Mouse (Mus musculus): Measurements from ENCODE around the gene Krtap19-2. TPM values are rescaled to one million over a fixed set of nuclear protein-coding genes. Genes with fewer than 3 reads are reported as not detected.
A peak's percentile ranks its signal among the peaks of the same experiment; 100 is the strongest.

Krtap19-2 gene
- total and polyA plus RNA-seq, 3 experiments, result not detected

DNA sequence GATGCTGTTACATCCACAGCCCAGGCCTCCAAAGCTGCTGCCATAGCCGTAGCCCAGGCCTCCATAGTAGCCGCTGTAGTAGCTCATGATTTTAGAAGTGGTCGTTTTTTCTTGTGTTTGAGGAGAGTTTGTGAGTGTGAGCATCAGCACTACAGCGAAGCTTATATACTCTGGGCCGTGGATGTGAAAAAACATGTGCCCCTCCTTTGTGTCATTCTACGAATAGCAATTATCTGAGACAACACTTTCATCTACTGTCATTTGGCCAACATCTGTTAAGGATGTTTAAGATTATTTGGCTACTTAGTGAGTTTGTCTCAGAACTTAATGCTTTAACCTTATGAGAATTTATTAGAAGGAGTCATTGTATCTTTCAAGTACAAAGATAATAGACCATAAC is 4.8 kb downstream of the Krtap19-2 start, which contains the start of gene Krtap19-1:
Krtap19-1 (minus strand) TSS at position 101 of the 400 bp plus-strand sequence.
- H3K4me1 ChIP-seq (ENCODE audit: control insufficient read depth in 1 of 2, insufficient read depth in 2 of 2, low read length in 2 of 2), result no peaks in the 10 kb centered on the region
- H3K36me3 ChIP-seq (ENCODE audit: control insufficient read depth in 1 of 2, insufficient read depth in 2 of 2, low read length in 2 of 2), result no peaks in the 10 kb centered on the region
- no peak within 1 kb of the TSS for H3K4me3 ChIP-seq (ENCODE audit: control insufficient read depth in 1 of 2, insufficient read depth in 1 of 2, low read depth in 2 of 2, low read length in 2 of 2)
- no peaks in the 10 kb centered on the region for H3K79me2 ChIP-seq (ENCODE audit: control insufficient read depth, insufficient read depth, low read length, poor library complexity)
- H3K9ac ChIP-seq (ENCODE audit: control insufficient read depth, low read depth, low read length, poor library complexity, severe bottlenecking), result no peak within 1 kb of the TSS
- no peak for DNase-seq (ENCODE audit: low read depth, low spot score)
- H3K9me3 ChIP-seq (replicated peaks; ENCODE audit: insufficient read depth, low read length), result no peaks in the 10 kb centered on the region
- H3K27me3 ChIP-seq (ENCODE audit: control insufficient read depth in 1 of 2, insufficient read depth in 2 of 2, low read length in 2 of 2), result no peaks in the 10 kb centered on the region
- H3K27ac ChIP-seq (ENCODE audit: control insufficient read depth, low read depth, low read length), result no peak within 1 kb of the TSS
- TF ChIP-seq MYC (IDR thresholded peaks at IDR 0.05; ENCODE audit: low read depth, low read length) (no peak), MAFK (IDR thresholded peaks at IDR 0.05; ENCODE audit: borderline replicate concordance, low read depth, low read length) (no peak), MAZ (IDR thresholded peaks at IDR 0.05; ENCODE audit: low read depth, low read length) (no peak)

DNA sequence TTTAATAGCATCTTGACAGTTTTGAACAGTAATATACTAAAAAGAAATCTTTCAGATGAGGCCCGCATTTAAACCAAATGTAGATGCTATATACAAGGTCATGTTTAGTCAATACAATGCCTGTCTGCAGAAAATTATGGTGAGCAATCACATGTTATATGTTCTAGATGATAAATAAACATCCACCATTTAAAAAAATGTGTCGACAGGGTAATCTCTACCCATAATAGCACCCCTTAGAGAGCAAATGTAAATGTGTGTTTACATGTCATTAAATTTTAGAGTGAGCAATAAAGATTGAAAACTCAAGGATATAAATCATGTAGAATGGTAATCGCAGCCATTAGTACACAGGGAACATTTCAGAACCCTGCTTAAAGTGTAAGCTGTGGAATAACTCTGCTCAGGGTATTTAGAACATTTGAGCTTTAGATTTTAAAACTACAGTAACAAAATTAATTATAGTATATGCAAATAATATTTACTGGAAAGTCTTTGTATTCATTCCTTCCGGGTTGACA is 9.1 kb downstream of the Krtap19-2 start:
- H3K4me3 ChIP-seq (ENCODE audit: control insufficient read depth in 1 of 2, insufficient read depth in 1 of 2, low read depth in 2 of 2, low read length in 2 of 2), result no peak overlapping the region
- no peaks in the 10 kb centered on the region for H3K9me3 ChIP-seq (replicated peaks; ENCODE audit: insufficient read depth, low read length)
- no peak overlapping the region for H3K27ac ChIP-seq (ENCODE audit: control insufficient read depth, low read depth, low read length)
- no peak for DNase-seq (ENCODE audit: low read depth, low spot score)
- H3K27me3 ChIP-seq (ENCODE audit: control insufficient read depth in 1 of 2, insufficient read depth in 2 of 2, low read length in 2 of 2), result no peaks in the 10 kb centered on the region
- no peaks in the 10 kb centered on the region for H3K36me3 ChIP-seq (ENCODE audit: control insufficient read depth in 1 of 2, insufficient read depth in 2 of 2, low read length in 2 of 2)
- no peak overlapping the region for H3K9ac ChIP-seq (ENCODE audit: control insufficient read depth, low read depth, low read length, poor library complexity, severe bottlenecking)
- H3K4me1 ChIP-seq (ENCODE audit: control insufficient read depth in 1 of 2, insufficient read depth in 2 of 2, low read length in 2 of 2), result no peaks in the 10 kb centered on the region
- H3K79me2 ChIP-seq (ENCODE audit: control insufficient read depth, insufficient read depth, low read length, poor library complexity), result no peaks in the 10 kb centered on the region
- TF ChIP-seq ELF1 (IDR thresholded peaks at IDR 0.05; ENCODE audit: low read depth, low read length), result no peak

DNA sequence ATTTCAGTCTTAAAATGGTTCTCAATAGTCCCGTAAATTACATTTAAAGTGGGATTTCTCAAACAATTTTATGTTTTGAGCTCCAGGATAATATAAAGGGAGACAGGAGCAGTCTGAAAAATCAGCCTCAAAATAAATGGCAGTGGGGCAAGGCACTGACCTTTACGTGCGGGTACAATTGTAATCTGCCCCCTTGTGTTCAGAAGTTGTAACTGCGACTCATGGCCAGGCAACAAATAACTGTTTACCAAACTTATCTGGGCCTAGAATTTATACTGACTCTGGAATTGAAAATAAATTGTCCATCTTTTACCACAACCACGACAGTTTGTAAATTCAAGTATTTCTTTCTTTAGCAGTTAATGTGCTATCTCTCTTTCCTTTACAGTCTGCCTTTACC is 22.6 kb downstream of the Krtap19-2 start:
- Histone ChIP-seq H3K9me3 (replicated peaks; ENCODE audit: insufficient read depth, low read length) (no peaks in the 10 kb centered on the region), H3K4me1 (ENCODE audit: control insufficient read depth in 1 of 2, insufficient read depth in 2 of 2, low read length in 2 of 2) (no peaks in the 10 kb centered on the region), H3K27ac (ENCODE audit: control insufficient read depth, low read depth, low read length) (no peak overlapping the region), H3K9ac (ENCODE audit: control insufficient read depth, low read depth, low read length, poor library complexity, severe bottlenecking) (no peak overlapping the region), H3K36me3 (ENCODE audit: control insufficient read depth in 1 of 2, insufficient read depth in 2 of 2, low read length in 2 of 2) (no peaks in the 10 kb centered on the region), H3K79me2 (ENCODE audit: control insufficient read depth, insufficient read depth, low read length, poor library complexity) (no peaks in the 10 kb centered on the region), H3K4me3 (ENCODE audit: control insufficient read depth in 1 of 2, insufficient read depth in 1 of 2, low read depth in 2 of 2, low read length in 2 of 2) (no peak overlapping the region), H3K27me3 (ENCODE audit: control insufficient read depth in 1 of 2, insufficient read depth in 2 of 2, low read length in 2 of 2) (no peaks in the 10 kb centered on the region)
- TF ChIP-seq CTCF (IDR thresholded peaks at IDR 0.05 in 2 of 3, conservative IDR thresholded peaks at IDR 0.05 in 1 of 3; ENCODE audit: control insufficient read depth in 1 of 3, insufficient read depth in 1 of 3, low read depth in 2 of 3, low read length in 3 of 3, poor library complexity in 1 of 3, severe bottlenecking in 1 of 3) (peak; percentile 50 to 64 (median 55)), ZC3H11A (IDR thresholded peaks at IDR 0.05; ENCODE audit: low read depth, low read length) (0 out of 2 replicates have a peak, but pooled peaks have one; percentile 25), MAX (IDR thresholded peaks at IDR 0.05; ENCODE audit: low read length) (no peak), ZKSCAN1 (IDR thresholded peaks at IDR 0.05; ENCODE audit: low read depth, low read length) (no peak), POLR2AphosphoS5 (IDR thresholded peaks at IDR 0.05; ENCODE audit: borderline replicate concordance, low read depth, low read length) (no peak), HCFC1 (IDR thresholded peaks at IDR 0.05; ENCODE audit: low read depth, low read length) (no peak), TAL1 (IDR thresholded peaks at IDR 0.05; ENCODE audit: low read length) (no peak), POLR2A (IDR thresholded peaks at IDR 0.05; ENCODE audit: control insufficient read depth in 1 of 2, insufficient read depth in 1 of 2, low read depth in 1 of 2, low read length in 2 of 2, poor library complexity in 1 of 2) (no peak), ETS1 (IDR thresholded peaks at IDR 0.05; ENCODE audit: low read depth, low read length) (no peak), KAT2A (conservative IDR thresholded peaks at IDR 0.05; ENCODE audit: low read depth, low read length) (no peak), RAD21 (IDR thresholded peaks at IDR 0.05; ENCODE audit: low read depth, low read length) (peak; percentile 24; the same call in 1 of the 2 replicates), E2F4 (IDR thresholded peaks at IDR 0.05; ENCODE audit: borderline replicate concordance, low read depth, low read length) (no peak), UBTF (IDR thresholded peaks at IDR 0.05; ENCODE audit: borderline replicate concordance, insufficient read depth, low read depth, low read length) (no peak), SMC3 (IDR thresholded peaks at IDR 0.05; ENCODE audit: low read depth, low read length) (peak; percentile 66), TBP (IDR thresholded peaks at IDR 0.05; ENCODE audit: low read depth, low read length) (no peak), MYB (IDR thresholded peaks at IDR 0.05; ENCODE audit: low read depth, low read length) (no peak)
- DNase-seq (ENCODE audit: low read depth, low spot score), result peak; percentile 36
